Mouse (Mus musculus) cerebellum, adult 2 months (tissue): ENCODE results near the gene Slfn5.

ENCODE experiments used
- CTCF ChIP-seq: fragments of 200-500 bp; IDR thresholded peaks from 2 replicates; pipeline ENCODE4 v1.5.1; 2011; ENCODE audit warnings: low read depth, mild to moderate bottlenecking, control low read depth, low read length, moderate library complexity, borderline replicate concordance; ENCODE audit not compliant: insufficient read depth
- POLR2A ChIP-seq: fragments of 200-500 bp; IDR thresholded peaks from 2 replicates; pipeline ENCODE4 v1.6.1; 2011; ENCODE audit warnings: low read length, control low read depth, borderline replicate concordance; ENCODE audit not compliant: insufficient read depth

- TF ChIP-seq POLR2A (no peak), CTCF (no peak)
Observed at GRCm38 (mm10) chr11:82973916-82974315, 22.8 kb downstream of the Slfn5 start.
